Mouse (Mus musculus) midbrain, embryonic 14.5 days (tissue): Measurements from ENCODE around the gene Gm3486. TPM values are rescaled to one million over a fixed set of nuclear protein-coding genes. Genes with fewer than 3 reads are reported as not detected.
"Not testable (repeated sequence)": the region's sequence is repeated elsewhere in the genome, so short reads cannot be mapped to it uniquely, and the experiment has no call there.

Experiments used
- ATAC-seq: fragments of 200-750 bp; cut with Nextera tagmentation; 2 replicates; pipeline ENCODE4 v1.8.0; 2017; ENCODE audit warnings: moderate number of reproducible peaks, moderate library complexity; ENCODE audit not compliant: low FRiP score, low TSS enrichment
- DNase-seq: peaks from one replicate; pipeline ENCODE4 v3.0.0-alpha.2; 2015
- H3K27ac ChIP-seq: fragments of 300-500 bp; sonication (generic); replicated peaks from 2 replicates; pipeline ENCODE4 v1.5.1; 2014; ENCODE audit warnings: mild to moderate bottlenecking, low read depth, low read length, moderate library complexity
- H3K27me3 ChIP-seq: fragments of 300-500 bp; sonication (generic); 2 replicates; pipeline ENCODE4 v1.6.1; 2014; ENCODE audit warnings: low read length, control low read depth, mixed read lengths; ENCODE audit not compliant: control insufficient read depth, insufficient read depth
- H3K36me3 ChIP-seq: fragments of 300-500 bp; sonication (generic); 2 replicates; pipeline ENCODE4 v1.6.1; 2014; ENCODE audit warnings: low read length, control low read depth; ENCODE audit not compliant: control insufficient read depth, insufficient read depth
- H3K4me1 ChIP-seq: fragments of 300-500 bp; sonication (generic); 2 replicates; pipeline ENCODE4 v1.6.1; 2014; ENCODE audit warnings: mild to moderate bottlenecking, antibody characterized with exemption, low read length, control low read depth; ENCODE audit not compliant: control insufficient read depth, insufficient read depth
- H3K4me2 ChIP-seq: fragments of 300-500 bp; sonication (generic); 2 replicates; pipeline ENCODE4 v1.6.1; 2014; ENCODE audit warnings: mild to moderate bottlenecking, low read length, moderate library complexity
- H3K4me3 ChIP-seq: fragments of 300-500 bp; sonication (generic); replicated peaks from 2 replicates; pipeline ENCODE4 v1.5.1; 2014; ENCODE audit warnings: low read depth, low read length
- H3K9ac ChIP-seq: fragments of 300-500 bp; sonication (generic); replicated peaks from 2 replicates; pipeline ENCODE4 v1.6.1; 2014; ENCODE audit warnings: mild to moderate bottlenecking, low read length, moderate library complexity
- H3K9me3 ChIP-seq: fragments of 300-500 bp; sonication (generic); 2 replicates; pipeline ENCODE4 v1.6.1; 2016; ENCODE audit warnings: low read length, control low read depth, mixed read lengths; ENCODE audit not compliant: control insufficient read depth
- WGBS: fragments of 180-500 bp; shearing (Covaris S2); extraction: QIAGEN DNeasy Blood & Tissue Kit; methylation state at CpG from one replicate; pipeline ENCODE4 v1.1.7; 2014; 5-methylcytosine and 5-hydroxymethylcytosine counted together
- polyA plus RNA-seq: library from polyadenylated mRNA; unstranded; fragments of >200 nt; fragmentation: Nextera tagmentation; extraction: Ambion mirVana; gene quantifications from 2 replicates; pipeline ENCODE4 v1.2.1, GENCODE M21; 2014

Gene Gm3486
- not detected in 2 replicates for polyA plus RNA-seq

GRCm38 (mm10) chr14:41489385-41489784 lies at the start of gene Gm3486:
TSS of gene Gm3486 (minus strand) at chr14:41489485.
- not testable (repeated sequence) for H3K27me3 ChIP-seq, H3K9ac ChIP-seq, H3K4me2 ChIP-seq, H3K36me3 ChIP-seq, H3K27ac ChIP-seq, ATAC-seq, H3K4me1 ChIP-seq, H3K4me3 ChIP-seq, H3K9me3 ChIP-seq, DNase-seq

- H3K27ac ChIP-seq, DNase-seq, H3K4me1 ChIP-seq, H3K9me3 ChIP-seq, H3K36me3 ChIP-seq, H3K4me2 ChIP-seq, ATAC-seq, H3K27me3 ChIP-seq, H3K9ac ChIP-seq, H3K4me3 ChIP-seq: not testable (repeated sequence)
- 74% methylated on average over 1 of the region's 1 CpGs for WGBS
Observed at GRCm38 (mm10) chr14:41524695-41525094, 35.4 kb upstream of the Gm3486 start.

GRCm38 (mm10) chr14:41520683-41521082 lies 31.4 kb upstream of the Gm3486 start:
- not testable (repeated sequence) for DNase-seq, H3K9me3 ChIP-seq, ATAC-seq, H3K4me2 ChIP-seq, H3K9ac ChIP-seq, H3K27ac ChIP-seq, H3K36me3 ChIP-seq, H3K4me1 ChIP-seq, H3K27me3 ChIP-seq, H3K4me3 ChIP-seq
- 77% methylated on average over 5 of the region's 5 CpGs for WGBS

GRCm38 (mm10) chr14:41453418-41453817 lies 35.9 kb downstream of the Gm3486 start, which contains the start of gene Gm7954:
TSS of gene Gm7954 (minus strand) at chr14:41453518.
- H3K36me3 ChIP-seq, H3K9me3 ChIP-seq, H3K4me2 ChIP-seq, DNase-seq, H3K9ac ChIP-seq, H3K4me1 ChIP-seq, H3K27ac ChIP-seq, H3K27me3 ChIP-seq, ATAC-seq, H3K4me3 ChIP-seq: not testable (repeated sequence)
- WGBS = no CpG with 5 or more reads among the region's 2 CpGs

Other genes with a start within 250 kb of the Gm3486 start
- gene Gm2832, start 210.7 kb downstream of the Gm3486 start, polyA plus RNA-seq = 0.32 and 0.49 TPM in 2 replicates
- not detected in 2 replicates for gene Gm5798, start 140.9 kb downstream of the Gm3486 start, polyA plus RNA-seq
- not detected in 2 replicates for gene Gm7945, start 103.1 kb downstream of the Gm3486 start, polyA plus RNA-seq
- gene Gm6482, start 81.2 kb downstream of the Gm3486 start, polyA plus RNA-seq = not detected in 2 replicates
- not detected in 2 replicates for gene Gm7954, start 36.0 kb downstream of the Gm3486 start, polyA plus RNA-seq
- gene Gm7970, start 66.1 kb upstream of the Gm3486 start, polyA plus RNA-seq = not detected in 2 replicates
- gene 1700049E17Rik2, start 83.7 kb upstream of the Gm3486 start, polyA plus RNA-seq = not detected in 2 replicates
- not detected in 2 replicates for gene Gm3072, start 135.1 kb upstream of the Gm3486 start, polyA plus RNA-seq
- gene Gm3676, start 157.0 kb upstream of the Gm3486 start, polyA plus RNA-seq = not detected in 2 replicates
- gene Gm8068, start 212.4 kb upstream of the Gm3486 start, polyA plus RNA-seq = not detected in 2 replicates